Mouse (Mus musculus) hematopoietic stem cell, adult 5-6 weeks (primary cell): ENCODE data around the gene Cdh13. TPM values are rescaled to one million over a fixed set of nuclear protein-coding genes. Genes with fewer than 3 reads are reported as not detected.

Experiments used
- ATAC-seq, 2 experiments: fragments of 125-278 bp in 1 of 2; replicated peaks in 1 of 2; 2 replicates each; pipeline ENCODE4 v1.8.0; 2016 to 2017; ENCODE audit warnings: inconsistent platforms in 2 of 2, mild to moderate bottlenecking in 2 of 2, moderate number of reproducible peaks in 2 of 2, low read depth in 1 of 2, moderate TSS enrichment in 1 of 2; ENCODE audit not compliant: low FRiP score in 2 of 2, poor library complexity in 2 of 2, severe bottlenecking in 2 of 2, insufficient read depth in 1 of 2, low TSS enrichment in 1 of 2
- total RNA-seq: library from RNA; stranded (forward); fragments of 172-1452, 232-1000 nt; gene quantifications from 2 replicates; pipeline ENCODE4 v1.2.3, GENCODE M21; 2017

Gene Cdh13
- total RNA-seq, 1 experiment from 2014 or later = not detected

GRCm38 (mm10) chr8:118662001-118662829 lies 378.7 kb downstream of the Cdh13 start:
- no peak for ATAC-seq

DNA sequence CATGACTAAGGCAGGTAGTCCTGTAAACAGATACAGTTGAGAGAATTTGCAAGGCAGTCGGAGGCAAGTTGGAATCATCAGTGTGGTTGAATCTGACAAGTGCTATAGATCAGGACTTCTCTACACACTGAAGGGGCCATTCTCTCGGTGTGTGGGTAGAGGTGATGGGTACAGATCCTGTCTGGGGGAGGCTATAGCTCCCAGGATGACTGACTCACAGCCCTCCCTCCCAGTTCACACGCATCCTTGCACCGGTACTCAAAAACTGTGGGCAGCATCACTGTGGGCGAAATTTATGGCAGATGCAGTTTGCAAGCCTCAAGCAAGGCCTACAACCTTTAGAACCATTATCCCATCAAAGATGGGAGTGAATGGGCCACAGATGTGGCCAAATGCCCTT lies 381.5 kb downstream of the Cdh13 start:
- ATAC-seq = no peak

DNA sequence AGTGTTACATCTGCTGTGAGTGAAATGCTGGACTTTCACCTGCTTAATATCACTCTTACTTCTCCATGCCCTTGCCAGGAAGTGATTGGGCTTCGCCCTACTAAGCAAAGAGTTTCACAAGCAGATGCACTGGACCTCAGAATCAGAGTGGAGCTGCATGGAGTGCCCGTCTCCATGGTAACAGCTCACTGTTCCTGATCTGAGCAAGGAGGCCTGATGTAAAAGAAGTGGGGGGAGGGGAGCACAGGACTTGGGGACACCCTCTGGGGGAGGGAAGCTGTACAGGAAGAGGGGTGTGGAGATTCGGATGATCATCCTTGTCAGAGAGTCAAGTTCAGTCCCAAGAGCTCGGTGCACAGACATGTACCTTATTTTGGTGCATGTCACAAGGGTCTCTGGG lies 384.2 kb downstream of the Cdh13 start:
- ATAC-seq = no peak

- ATAC-seq = no peak
These were observed 392.7 kb downstream of the Cdh13 start for GRCm38 (mm10) chr8:118676233-118676632.

DNA sequence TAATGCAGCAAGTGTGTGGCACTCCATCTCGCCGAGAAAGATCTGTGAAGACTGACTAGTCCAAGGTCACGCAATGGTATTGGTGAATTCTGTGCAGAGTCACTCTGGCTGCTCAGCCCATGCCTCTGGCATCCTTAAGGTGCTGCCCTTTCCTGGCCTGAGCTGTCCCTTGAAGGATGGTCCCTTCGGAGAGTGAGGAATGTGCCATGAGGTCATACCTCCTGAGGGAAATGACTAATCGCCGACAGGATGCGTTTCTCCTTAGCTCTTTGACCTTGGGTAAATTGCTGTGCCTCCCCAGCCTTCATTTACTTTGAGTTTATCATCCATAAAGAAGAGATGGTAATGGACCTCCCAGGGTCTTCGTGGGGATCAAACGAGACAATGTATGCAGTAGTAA lies 395.8 kb downstream of the Cdh13 start:
- no peak for ATAC-seq

- ATAC-seq = no peak
These were observed 399.9 kb downstream of the Cdh13 start for GRCm38 (mm10) chr8:118683386-118683785.

DNA sequence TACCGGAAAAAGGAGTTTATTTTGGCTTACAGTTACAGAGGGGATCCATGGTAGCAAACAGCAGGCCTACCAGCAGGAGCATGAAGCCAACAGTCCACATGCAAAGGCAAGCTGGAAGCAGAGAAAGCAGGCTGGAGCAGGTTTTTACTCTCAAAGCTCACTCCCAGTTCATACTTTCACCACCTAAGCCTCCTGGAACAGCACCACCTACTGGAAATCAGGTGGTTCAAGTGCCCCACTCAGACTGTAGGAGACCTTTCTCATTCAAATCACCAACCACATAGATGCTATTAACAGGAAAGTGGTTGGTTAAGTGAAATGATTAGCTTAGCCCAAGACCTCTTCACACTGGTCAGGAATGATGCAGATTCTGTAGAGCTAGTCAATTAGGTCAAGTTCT lies 402.3 kb downstream of the Cdh13 start:
- ATAC-seq = no peak

DNA sequence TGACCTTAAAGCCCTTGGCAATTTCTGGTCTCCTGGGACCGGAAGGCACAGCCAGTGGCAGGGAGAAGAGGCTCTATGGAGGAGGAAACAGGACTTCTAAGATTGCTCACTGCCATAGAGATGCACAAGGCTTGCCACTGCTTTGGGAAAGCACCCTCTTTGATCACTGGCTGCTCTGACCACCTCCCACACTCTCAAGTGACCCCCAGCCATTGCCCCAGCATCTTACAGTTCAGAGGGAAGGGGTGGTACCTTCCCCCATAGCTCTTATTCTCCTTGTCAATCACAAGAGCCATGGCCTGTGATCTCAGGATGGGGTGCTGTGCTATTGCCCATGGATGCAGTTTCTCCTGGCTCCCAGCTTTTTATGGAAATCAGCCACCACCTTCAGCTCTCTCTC lies 406.3 kb downstream of the Cdh13 start:
- no peak for ATAC-seq

- ATAC-seq = no peak
These were observed 417.9 kb downstream of the Cdh13 start for GRCm38 (mm10) chr8:118701312-118701880.

GRCm38 (mm10) chr8:118709366-118709765 lies 425.8 kb downstream of the Cdh13 start:
- no peak for ATAC-seq

- ATAC-seq = no peak
These were observed 428.1 kb downstream of the Cdh13 start for GRCm38 (mm10) chr8:118711631-118712030.

- ATAC-seq = no peak
These were observed 429.6 kb downstream of the Cdh13 start for GRCm38 (mm10) chr8:118713111-118713510.

DNA sequence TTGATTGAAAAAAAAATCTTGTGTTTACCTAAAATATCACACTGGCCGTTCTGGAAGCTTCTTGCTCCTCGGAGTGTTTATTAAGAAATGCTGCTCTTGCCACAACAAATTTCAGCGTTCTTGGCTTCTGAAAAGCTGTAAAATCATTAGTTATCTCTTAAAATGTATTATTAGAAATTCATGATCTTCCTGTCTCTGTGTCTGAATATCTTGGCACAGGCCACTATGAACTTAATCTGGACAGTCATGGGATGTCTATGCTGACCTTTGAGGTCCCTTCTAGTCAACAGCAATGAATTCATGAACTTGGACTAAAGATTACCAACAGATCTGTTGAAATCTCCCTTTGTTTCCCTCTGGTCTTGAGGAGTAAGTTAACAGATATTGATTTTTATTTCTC lies 430.1 kb downstream of the Cdh13 start:
- no peak for ATAC-seq

DNA sequence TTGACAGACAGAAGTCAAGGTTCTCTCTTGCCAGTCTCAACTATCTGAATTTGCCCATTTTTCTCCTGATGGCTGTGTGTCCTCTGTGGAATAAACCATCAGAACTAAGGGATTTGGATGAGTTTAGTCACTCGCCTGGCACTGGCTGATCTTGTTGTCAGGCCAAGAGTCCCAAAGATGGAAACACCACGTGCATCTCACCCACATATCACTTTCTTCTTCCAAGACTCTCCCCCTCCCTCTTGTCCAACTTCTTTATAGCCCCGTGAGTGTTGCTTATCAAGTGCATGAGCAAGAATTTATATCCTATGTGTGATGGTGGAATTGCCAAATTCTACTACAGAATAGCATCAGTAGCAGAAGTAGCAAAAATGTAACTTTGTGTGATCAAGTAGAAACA lies 439.4 kb downstream of the Cdh13 start:
- no peak for ATAC-seq

GRCm38 (mm10) chr8:118725651-118726050 lies 442.1 kb downstream of the Cdh13 start:
- ATAC-seq = no peak

DNA sequence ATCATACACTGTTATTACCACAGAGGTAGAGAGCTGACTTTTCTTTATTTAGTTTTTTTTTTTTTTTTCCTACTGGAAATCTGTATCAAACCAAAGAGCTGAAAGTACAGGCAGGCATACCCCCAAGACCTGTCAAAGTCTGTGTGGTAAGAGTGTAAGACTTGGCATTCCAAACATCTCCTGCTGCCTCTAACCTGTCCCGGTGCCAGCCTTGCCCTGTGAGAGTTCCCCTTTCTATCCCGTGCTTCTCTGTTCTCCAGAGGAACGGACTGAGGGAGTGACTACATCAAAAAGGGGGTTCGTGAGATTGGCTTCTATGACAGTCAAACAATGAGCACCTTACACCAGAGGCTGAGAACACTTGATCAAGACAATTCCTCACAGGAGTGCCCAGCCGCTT lies 458.2 kb downstream of the Cdh13 start:
- ATAC-seq = no peak

- ATAC-seq = no peak
These were observed 461.5 kb downstream of the Cdh13 start for GRCm38 (mm10) chr8:118744991-118745390.

DNA sequence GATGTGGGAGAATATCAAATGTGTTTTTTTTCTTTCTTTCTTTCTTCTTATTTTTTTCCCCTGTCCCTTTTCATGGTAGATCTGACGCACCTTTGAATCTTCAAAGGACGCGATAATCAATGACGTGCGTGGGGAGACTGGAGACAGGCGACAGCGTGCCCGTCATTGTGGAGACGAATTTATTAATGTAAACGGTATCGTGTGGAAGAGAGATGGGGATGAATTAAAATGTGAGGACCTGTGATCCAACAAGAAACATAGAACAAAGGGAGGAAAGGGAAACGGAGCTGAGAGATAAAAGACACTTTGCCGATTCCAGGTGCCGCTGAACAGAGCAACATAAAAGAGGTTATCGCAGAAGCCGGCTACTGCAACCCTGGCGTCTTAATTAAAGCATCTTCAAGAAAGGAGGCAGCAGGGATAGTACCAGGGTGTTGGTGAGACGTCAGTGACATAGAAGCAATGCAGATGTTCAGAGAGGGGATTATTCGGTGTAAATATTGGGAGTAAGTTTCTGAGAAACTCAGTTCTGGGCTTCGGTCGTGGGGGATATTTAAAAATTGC lies 464.6 kb downstream of the Cdh13 start:
- ATAC-seq = no peak

DNA sequence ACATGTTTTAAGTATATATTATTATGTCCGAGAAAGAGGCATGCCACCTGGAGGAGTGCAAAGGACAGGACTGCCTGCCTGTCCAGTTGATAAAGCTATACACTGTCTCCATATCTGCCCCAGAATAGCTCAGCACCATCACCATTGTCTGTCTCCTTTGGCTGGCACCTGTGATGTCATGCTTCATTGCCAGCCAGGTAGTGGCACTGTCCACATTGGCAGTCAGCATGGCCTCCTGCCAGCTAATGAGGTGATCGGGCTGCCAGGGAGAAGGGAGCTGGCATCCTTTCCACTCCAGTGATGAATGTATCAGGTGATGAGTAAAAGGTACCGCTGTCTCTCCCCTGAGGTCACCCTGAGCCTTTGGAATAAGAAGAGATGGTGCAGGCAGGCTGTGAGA lies 465.7 kb downstream of the Cdh13 start:
- ATAC-seq = no peak
